Mouse (Mus musculus) MEL (cell line): ENCODE results near the gene Snx29.

Experiments used
- POLR2A ChIP-seq, 2 experiments: IDR thresholded peaks; 2 replicates each; pipeline ENCODE4 v1.6.1; 2011 to 2012; ENCODE audit warnings: low read length in 2 of 2, mild to moderate bottlenecking in 2 of 2, control low read depth in 1 of 2, improper control_type of control experiment in 1 of 2, low read depth in 1 of 2, moderate library complexity in 1 of 2; ENCODE audit not compliant: control insufficient read depth in 1 of 2, insufficient read depth in 1 of 2, poor library complexity in 1 of 2
- POLR2AphosphoS2 ChIP-seq: IDR thresholded peaks from 2 replicates; pipeline ENCODE4 v1.6.1; 2011; ENCODE audit warnings: low read length, improper control_type of control experiment
- ZNF384 ChIP-seq: IDR thresholded peaks from 2 replicates; pipeline ENCODE4 v1.6.1; 2012; ENCODE audit warnings: low read depth, mild to moderate bottlenecking, inconsistent platforms, low read length, improper control_type of control experiment

DNA sequence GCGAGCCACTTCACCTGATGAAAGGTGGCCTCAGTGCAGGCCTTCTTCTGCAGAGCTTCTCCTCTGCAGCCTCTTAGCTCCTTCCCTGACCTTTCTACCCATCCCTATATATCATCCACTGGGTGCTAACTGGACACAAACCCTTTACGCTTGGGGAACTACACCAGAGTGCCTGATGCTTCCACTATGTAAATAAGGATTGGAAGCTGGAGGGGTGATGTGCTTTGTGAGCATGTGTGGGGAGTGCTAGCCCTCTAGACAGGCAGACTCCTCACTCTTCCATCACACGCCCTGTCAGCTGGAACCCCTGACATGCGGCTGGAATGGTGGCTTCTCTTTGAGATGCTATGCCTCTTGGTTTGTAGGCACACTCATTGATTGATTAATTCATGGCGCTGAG is 370.0 kb downstream of the Snx29 start:
- TF ChIP-seq POLR2AphosphoS2 (no peak), ZNF384 (no peak), POLR2A (IDR thresholded peaks at IDR 0.05; ENCODE audit: control insufficient read depth in 1 of 2, insufficient read depth in 1 of 2, low read depth in 1 of 2, low read length in 2 of 2, poor library complexity in 1 of 2) (no peak)
